8 mouse cellular contexts compared by ENCODE assay signal in genomic region chr15:95906891-95907290, GRCm38 (mm10).
A peak's percentile ranks its signal among the peaks of the same experiment; 100 is the strongest.
DNase-seq lines count a peak whose midpoint lies in the region; ATAC-seq and TF ChIP-seq lines count a peak whose summit lies in the region.
"Had no signal": no experiment of that assay in that cellular context is flagged by ENCODE, and none has a peak within 500 bp of the region (broad histone marks: within the 10 kb centered on the region; RNA-seq: fewer than 3 reads in every experiment).

No protein-coding gene starts in this region.

- WGBS in hindbrain, postnatal 0 days: 83% methylated on average over 1 of the region's 1 CpGs
- WGBS in hindbrain, embryonic 10.5 days: 95% methylated on average over 1 of the region's 1 CpGs
- 59% methylated on average over 1 of the region's 1 CpGs for WGBS in lung, postnatal 0 days
- 36% methylated on average over 1 of the region's 1 CpGs for WGBS in lung, adult 2 months
- WGBS in intestine, embryonic 15.5 days: 85% methylated on average over 1 of the region's 1 CpGs

- H3K4me3 ChIP-seq in hindbrain, postnatal 0 days (ENCODE audit: low read length): no peak overlapping the region
- H3K4me3 ChIP-seq in hindbrain, embryonic 10.5 days: no peak overlapping the region
- no peak overlapping the region for H3K4me3 ChIP-seq in lung, postnatal 0 days (ENCODE audit: low read depth, low read length)
- H3K4me3 ChIP-seq in lung, adult 2 months (replicated peaks; ENCODE audit: extremely low read depth, low read depth, low read length): no peak overlapping the region
- no peak overlapping the region for H3K4me3 ChIP-seq in intestine, embryonic 15.5 days (replicated peaks)
- H3K4me3 ChIP-seq: left cerebral cortex, adult 2 months had no signal

- no peak overlapping the region for H3K4me2 ChIP-seq in hindbrain, postnatal 0 days (ENCODE audit: low read depth, low read length)
- no peak overlapping the region for H3K4me2 ChIP-seq in lung, postnatal 0 days (replicated peaks; ENCODE audit: low read depth, low read length)
- no peak overlapping the region for H3K4me2 ChIP-seq in intestine, embryonic 15.5 days (replicated peaks)

- no peaks in the 10 kb centered on the region for H3K27me3 ChIP-seq in hindbrain, postnatal 0 days (ENCODE audit: insufficient read depth, low read length)
- no peaks in the 10 kb centered on the region for H3K27me3 ChIP-seq in hindbrain, embryonic 10.5 days (ENCODE audit: insufficient read depth, poor library complexity, severe bottlenecking)
- no peaks in the 10 kb centered on the region for H3K27me3 ChIP-seq in lung, postnatal 0 days (replicated peaks; ENCODE audit: insufficient read depth, low read length)
- no peaks in the 10 kb centered on the region for H3K27me3 ChIP-seq in intestine, embryonic 15.5 days (replicated peaks)
- no peaks in the 10 kb centered on the region for H3K27me3 ChIP-seq in splenic B cell, adult 2 months (ENCODE audit: control insufficient read depth, insufficient read depth, low read length, poor library complexity, severe bottlenecking)

- H3K27ac ChIP-seq in hindbrain, postnatal 0 days: no peak overlapping the region
- H3K27ac ChIP-seq in hindbrain, embryonic 10.5 days: no peak overlapping the region
- H3K27ac ChIP-seq in lung, postnatal 0 days (ENCODE audit: low read length): peak overlapping the region; percentile 75
- peak overlapping the region; percentile 45 for H3K27ac ChIP-seq in intestine, embryonic 15.5 days
- H3K27ac ChIP-seq: left cerebral cortex, adult 2 months had no signal

- no peaks in the 10 kb centered on the region for H3K9me3 ChIP-seq in hindbrain, postnatal 0 days (ENCODE audit: low read length)
- no peaks in the 10 kb centered on the region for H3K9me3 ChIP-seq in hindbrain, embryonic 10.5 days
- no peaks in the 10 kb centered on the region for H3K9me3 ChIP-seq in lung, postnatal 0 days (ENCODE audit: low read length)
- no peaks in the 10 kb centered on the region for H3K9me3 ChIP-seq in intestine, embryonic 15.5 days

- H3K9ac ChIP-seq in hindbrain, postnatal 0 days (replicated peaks; ENCODE audit: low read length): no peak overlapping the region
- H3K9ac ChIP-seq in lung, postnatal 0 days (replicated peaks; ENCODE audit: low read depth): no peak overlapping the region
- no peak overlapping the region for H3K9ac ChIP-seq in intestine, embryonic 15.5 days

- H3K36me3 ChIP-seq in hindbrain, postnatal 0 days (ENCODE audit: insufficient read depth, low read length): no peaks in the 10 kb centered on the region
- H3K36me3 ChIP-seq in hindbrain, embryonic 10.5 days: 0 out of 2 replicates have a peak, but pooled peaks cover 8% of the 10 kb centered on the region
- H3K36me3 ChIP-seq in lung, postnatal 0 days (ENCODE audit: insufficient read depth, low read length): no peaks in the 10 kb centered on the region
- H3K36me3 ChIP-seq in intestine, embryonic 15.5 days: no peaks in the 10 kb centered on the region
- no peaks in the 10 kb centered on the region for H3K36me3 ChIP-seq in splenic B cell, adult 2 months (ENCODE audit: control insufficient read depth, insufficient read depth, low read length, poor library complexity, severe bottlenecking)

- no peak for TF ChIP-seq POLR2A in lung, adult 2 months (IDR thresholded peaks at IDR 0.05; ENCODE audit: borderline replicate concordance, extremely low read depth, low read depth, low read length)

- no peak for DNase-seq in hindbrain, postnatal 0 days (ENCODE audit: low spot score)
- DNase-seq in hindbrain, embryonic 10.5 days (ENCODE audit: low spot score): no peak
- DNase-seq in lung, postnatal 0 days (ENCODE audit: low spot score): no peak
- no peak for DNase-seq in lung, adult 2 months
- peak; percentile 42 for DNase-seq in splenic B cell, adult 2 months (ENCODE audit: low read depth, low spot score)
- no peak for DNase-seq in embryo, embryonic 9.5 days (ENCODE audit: extremely low spot score)

- no peak for ATAC-seq in hindbrain, postnatal 0 days
- ATAC-seq in lung, postnatal 0 days: 0 out of 2 replicates have a peak, but pooled peaks have one; percentile 0
- ATAC-seq in intestine, embryonic 15.5 days: no peak

- no peak for TF ChIP-seq EP300 in lung, postnatal 0 days (IDR thresholded peaks at IDR 0.05)

- TF ChIP-seq CTCF in hindbrain, postnatal 0 days (IDR thresholded peaks at IDR 0.05; ENCODE audit: low read depth): 0 out of 2 replicates have a peak, but pooled peaks have one; percentile 5
- no peak; the same call in 1 of the 2 replicates for TF ChIP-seq CTCF in lung, postnatal 0 days (IDR thresholded peaks at IDR 0.05)
- no peak for TF ChIP-seq CTCF in lung, adult 2 months (IDR thresholded peaks at IDR 0.05; ENCODE audit: insufficient read depth, low read length)

- H3K4me1 ChIP-seq in hindbrain, postnatal 0 days (ENCODE audit: insufficient read depth, low read length): peaks cover 4% of the 10 kb centered on the region; the same call in 1 of the 2 replicates
- 0 out of 2 replicates have a peak, but pooled peaks cover 3% of the 10 kb centered on the region for H3K4me1 ChIP-seq in hindbrain, embryonic 10.5 days (replicated peaks)
- H3K4me1 ChIP-seq in lung, postnatal 0 days (ENCODE audit: insufficient read depth, low read depth, low read length): peaks cover 24% of the 10 kb centered on the region; the same call in 1 of the 2 replicates
- H3K4me1 ChIP-seq in lung, adult 2 months (ENCODE audit: control insufficient read depth, insufficient read depth, low read length): peaks cover 27% of the 10 kb centered on the region
- H3K4me1 ChIP-seq in intestine, embryonic 15.5 days (replicated peaks): peaks cover 28% of the 10 kb centered on the region

Comparison
In these comparisons a context has a peak if more than half of its experiments do, and no peak if none do; other contexts are left out.
1. H3K27ac ChIP-seq: peak in lung, postnatal 0 days (single experiment) and intestine, embryonic 15.5 days (single experiment); none in hindbrain, postnatal 0 days (single experiment) and hindbrain, embryonic 10.5 days (single experiment).